Mouse (Mus musculus): Measurements from ENCODE around the gene Lipe.
A peak's percentile ranks its signal among the peaks of the same experiment; 100 is the strongest.

DNA sequence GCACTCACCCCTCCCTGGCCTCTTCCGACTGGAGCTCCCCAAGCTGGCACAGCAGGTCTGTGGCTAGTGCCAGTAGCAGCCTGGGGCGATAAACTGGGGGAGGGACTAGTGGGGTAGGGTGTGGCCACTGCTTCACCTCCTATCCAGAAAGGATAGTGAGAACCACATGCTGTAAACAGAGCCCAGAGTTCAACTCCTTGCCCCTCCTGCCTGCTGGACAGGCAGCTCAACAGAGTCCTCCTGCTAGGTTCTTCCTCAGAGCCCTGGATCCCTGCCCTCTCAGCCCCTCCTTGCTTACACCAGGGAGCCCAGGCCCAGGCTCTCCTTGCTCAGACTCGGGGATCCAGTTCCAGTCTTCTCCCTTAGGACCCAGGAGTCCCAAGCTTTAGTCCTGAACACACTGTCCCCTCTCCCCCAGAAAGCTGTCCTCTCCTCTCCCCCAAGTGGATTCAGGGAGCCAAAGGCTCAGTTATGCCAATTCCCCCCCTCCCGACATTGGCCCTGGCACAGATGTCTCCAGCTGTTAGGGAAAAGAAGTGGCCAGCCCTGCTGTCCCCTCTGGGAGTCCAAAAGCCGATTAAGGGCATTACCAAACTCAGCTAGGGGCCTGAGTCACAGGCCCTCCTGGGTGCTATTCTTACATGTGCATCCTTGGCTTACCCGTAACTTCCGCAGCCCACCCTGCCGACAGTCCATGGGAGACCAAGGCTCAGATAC, 8.3 kb downstream of the Lipe start:
- TF ChIP-seq CTCF (IDR thresholded peaks at IDR 0.05; ENCODE audit: low read depth, low read length) (no peak), POLR2A (IDR thresholded peaks at IDR 0.05; ENCODE audit: extremely low read depth, insufficient read depth, low read length) (peak; percentile 64)
